Mouse (Mus musculus) lung, embryonic 16.5 days (tissue): Measurements from ENCODE around the gene Sirpa. TPM values are rescaled to one million over a fixed set of nuclear protein-coding genes. Genes with fewer than 3 reads are reported as not detected.

ENCODE experiments used
- ATAC-seq: fragments of 200-750 bp; cut with Nextera tagmentation; 2 replicates; pipeline ENCODE4 v1.8.0; 2017; ENCODE audit warnings: low read depth, mild to moderate bottlenecking, moderate library complexity
- H3K27ac ChIP-seq: fragments of 300-500 bp; sonication (generic); 2 replicates; pipeline ENCODE4 v1.5.1; 2014; ENCODE audit warnings: mild to moderate bottlenecking, control low read depth, low read length
- H3K27me3 ChIP-seq: fragments of 300-500 bp; sonication (generic); 2 replicates; pipeline ENCODE4 v1.6.1; 2014; ENCODE audit warnings: low read depth, low read length, mixed read lengths; ENCODE audit not compliant: control insufficient read depth, insufficient read depth
- H3K36me3 ChIP-seq: fragments of 300-500 bp; sonication (generic); 2 replicates; pipeline ENCODE4 v1.6.1; 2014; ENCODE audit warnings: low read length; ENCODE audit not compliant: control insufficient read depth, insufficient read depth
- H3K4me1 ChIP-seq: fragments of 300-500 bp; sonication (generic); replicated peaks from 2 replicates; pipeline ENCODE4 v1.6.1; 2014; ENCODE audit warnings: low read length, mixed read lengths; ENCODE audit not compliant: control insufficient read depth, insufficient read depth
- H3K4me2 ChIP-seq: fragments of 300-500 bp; sonication (generic); 2 replicates; pipeline ENCODE4 v1.6.1; 2014; ENCODE audit warnings: low read depth, low read length, control low read depth
- H3K4me3 ChIP-seq: fragments of 300-500 bp; sonication (generic); 2 replicates; pipeline ENCODE4 v1.5.1; 2014; ENCODE audit warnings: mild to moderate bottlenecking, low read length, control low read depth
- H3K9ac ChIP-seq: fragments of 300-500 bp; sonication (generic); 2 replicates; pipeline ENCODE4 v1.6.1; 2014; ENCODE audit warnings: low read length, control low read depth
- H3K9me3 ChIP-seq: fragments of 300-500 bp; sonication (generic); 2 replicates; pipeline ENCODE4 v1.6.1; 2016; ENCODE audit warnings: low read length; ENCODE audit not compliant: control insufficient read depth
- WGBS: fragments of 180-500 bp; shearing (Covaris S2); extraction: QIAGEN DNeasy Blood & Tissue Kit; methylation state at CpG from one replicate; pipeline ENCODE4 v1.1.7; 2014; 5-methylcytosine and 5-hydroxymethylcytosine counted together
- polyA plus RNA-seq: library from polyadenylated mRNA; unstranded; fragments of >200 nt; fragmentation: Nextera tagmentation; extraction: Ambion mirVana; gene quantifications from 2 replicates; pipeline ENCODE4 v1.2.1, GENCODE M21; 2015

Sirpa gene
- polyA plus RNA-seq, 1 experiment from 2014 or later = 20.5 TPM

DNA sequence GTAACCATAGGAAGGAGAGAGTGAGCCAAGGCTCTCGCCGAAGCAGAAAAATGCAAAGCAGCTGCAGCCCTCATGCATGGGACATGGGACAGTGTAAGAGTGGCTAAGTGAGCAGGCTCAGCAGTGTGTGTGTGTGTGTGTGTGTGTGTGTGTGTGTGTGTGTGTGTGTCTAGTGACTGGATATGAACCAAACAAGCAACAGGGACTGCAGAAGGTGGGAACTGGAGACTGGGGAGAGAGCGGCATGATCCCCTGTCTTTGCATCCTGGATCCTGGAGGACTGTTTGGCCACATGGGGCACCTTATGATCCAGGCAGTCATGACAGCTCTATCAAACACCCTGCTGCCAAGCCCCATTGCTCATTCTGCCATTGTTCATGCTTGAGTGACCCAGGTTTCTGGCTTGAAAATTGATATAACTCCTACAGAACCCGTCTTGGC, 34.0 kb downstream of the Sirpa start:
- H3K36me3 ChIP-seq = no peaks in the 10 kb centered on the region
- H3K27ac ChIP-seq = no peak overlapping the region
- H3K9me3 ChIP-seq = no peaks in the 10 kb centered on the region
- H3K4me2 ChIP-seq = no peak overlapping the region
- no peak for ATAC-seq
- H3K27me3 ChIP-seq = no peaks in the 10 kb centered on the region
- peaks cover 5% of the 10 kb centered on the region for H3K4me1 ChIP-seq
- WGBS = 78% methylated on average over 4 of the region's 4 CpGs
- no peak overlapping the region for H3K9ac ChIP-seq
- no peak overlapping the region for H3K4me3 ChIP-seq

DNA sequence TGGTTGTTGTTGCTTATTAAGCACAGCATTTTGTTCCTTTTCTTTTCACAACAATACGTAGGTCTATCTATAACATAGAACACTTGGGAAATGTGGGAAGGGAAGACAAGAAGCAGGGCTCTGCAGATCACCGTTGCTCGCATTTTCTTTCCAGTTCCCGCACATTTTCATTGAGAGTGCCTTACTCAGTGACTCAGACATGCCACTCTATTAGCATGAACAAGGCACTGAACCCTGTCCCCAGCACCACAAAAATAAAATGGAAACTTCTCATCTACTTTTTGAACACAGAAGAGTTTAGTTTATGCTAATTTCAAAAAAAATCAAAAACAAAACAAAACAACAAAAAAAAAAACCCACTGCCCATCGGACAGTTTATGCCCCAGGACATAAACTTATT, 34.5 kb downstream of the Sirpa start:
- H3K36me3 ChIP-seq = no peaks in the 10 kb centered on the region
- H3K4me1 ChIP-seq = peaks cover 5% of the 10 kb centered on the region
- H3K27ac ChIP-seq = no peak overlapping the region
- no peak overlapping the region for H3K4me2 ChIP-seq
- no peaks in the 10 kb centered on the region for H3K9me3 ChIP-seq
- H3K4me3 ChIP-seq = no peak overlapping the region
- no peak overlapping the region for H3K9ac ChIP-seq
- ATAC-seq = no peak
- 94% methylated on average over 5 of the region's 5 CpGs for WGBS
- no peaks in the 10 kb centered on the region for H3K27me3 ChIP-seq

DNA sequence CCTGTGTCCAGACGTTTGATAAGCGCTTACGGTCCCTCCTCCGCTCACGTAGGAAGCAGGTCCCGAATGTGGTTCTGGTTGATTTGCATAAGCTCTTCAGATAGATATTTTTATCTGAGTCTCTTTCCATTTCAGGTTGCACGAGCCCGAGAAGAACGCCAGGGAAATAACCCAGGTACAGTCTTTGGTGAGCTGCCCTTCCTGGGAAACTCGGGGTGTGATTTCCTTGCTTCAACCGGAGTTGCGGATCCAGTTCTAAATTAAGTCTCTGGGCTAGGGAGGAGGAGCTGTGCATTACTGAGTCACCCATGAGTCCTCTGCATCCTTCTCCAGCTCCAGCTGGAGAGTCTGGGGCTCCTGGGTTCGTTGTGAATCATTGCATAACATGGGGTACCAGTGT, 35.2 kb downstream of the Sirpa start:
- Histone ChIP-seq H3K27me3 (no peaks in the 10 kb centered on the region), H3K9me3 (no peaks in the 10 kb centered on the region), H3K4me3 (no peak overlapping the region), H3K4me2 (no peak overlapping the region), H3K9ac (no peak overlapping the region), H3K27ac (no peak overlapping the region), H3K36me3 (no peaks in the 10 kb centered on the region), H3K4me1 (peaks cover 5% of the 10 kb centered on the region)
- WGBS = 66% methylated on average over 13 of the region's 13 CpGs
- ATAC-seq = no peak

DNA sequence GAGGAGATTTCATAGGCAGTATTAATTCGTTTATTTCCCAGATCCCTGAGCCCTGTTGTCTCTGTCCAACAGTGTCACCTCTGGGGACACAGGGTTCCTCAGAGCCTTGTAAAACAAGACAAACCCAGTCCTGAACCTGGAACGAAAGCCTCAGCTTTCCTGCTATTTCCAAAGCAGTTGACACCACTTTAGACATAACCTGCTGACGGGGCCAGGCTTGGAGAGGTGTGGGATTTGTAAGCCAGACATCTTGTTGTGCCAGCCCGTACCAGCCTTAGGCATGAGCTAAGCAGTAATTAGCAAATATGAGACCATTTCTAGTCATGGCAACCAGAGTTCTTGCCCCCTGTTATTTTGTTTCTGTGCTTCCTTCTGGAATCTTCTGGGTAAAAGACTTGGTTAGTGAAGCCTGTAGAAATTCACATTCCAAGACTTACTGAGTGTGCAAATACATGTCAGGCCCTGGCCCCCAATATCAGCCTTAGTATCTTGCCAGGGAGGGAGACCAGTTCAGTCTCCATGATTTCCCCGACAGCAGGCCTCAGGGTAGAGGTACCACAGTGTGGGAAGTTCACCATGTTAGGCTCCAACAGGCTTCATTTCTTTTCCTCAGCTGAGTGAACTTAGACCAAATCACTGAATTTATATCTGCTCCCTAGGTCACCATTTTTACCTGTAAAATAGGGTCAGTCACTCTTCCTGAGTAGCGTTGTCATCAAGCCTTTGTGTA, 36.0 kb downstream of the Sirpa start:
- H3K9me3 ChIP-seq = no peaks in the 10 kb centered on the region
- H3K9ac ChIP-seq = no peak overlapping the region
- no peak overlapping the region for H3K4me2 ChIP-seq
- no peak overlapping the region for H3K27ac ChIP-seq
- H3K4me3 ChIP-seq = no peak overlapping the region
- no peaks in the 10 kb centered on the region for H3K27me3 ChIP-seq
- H3K36me3 ChIP-seq = no peaks in the 10 kb centered on the region
- H3K4me1 ChIP-seq = peaks cover 9% of the 10 kb centered on the region
- ATAC-seq = no peak
- 90% methylated on average over 6 of the region's 6 CpGs for WGBS

DNA sequence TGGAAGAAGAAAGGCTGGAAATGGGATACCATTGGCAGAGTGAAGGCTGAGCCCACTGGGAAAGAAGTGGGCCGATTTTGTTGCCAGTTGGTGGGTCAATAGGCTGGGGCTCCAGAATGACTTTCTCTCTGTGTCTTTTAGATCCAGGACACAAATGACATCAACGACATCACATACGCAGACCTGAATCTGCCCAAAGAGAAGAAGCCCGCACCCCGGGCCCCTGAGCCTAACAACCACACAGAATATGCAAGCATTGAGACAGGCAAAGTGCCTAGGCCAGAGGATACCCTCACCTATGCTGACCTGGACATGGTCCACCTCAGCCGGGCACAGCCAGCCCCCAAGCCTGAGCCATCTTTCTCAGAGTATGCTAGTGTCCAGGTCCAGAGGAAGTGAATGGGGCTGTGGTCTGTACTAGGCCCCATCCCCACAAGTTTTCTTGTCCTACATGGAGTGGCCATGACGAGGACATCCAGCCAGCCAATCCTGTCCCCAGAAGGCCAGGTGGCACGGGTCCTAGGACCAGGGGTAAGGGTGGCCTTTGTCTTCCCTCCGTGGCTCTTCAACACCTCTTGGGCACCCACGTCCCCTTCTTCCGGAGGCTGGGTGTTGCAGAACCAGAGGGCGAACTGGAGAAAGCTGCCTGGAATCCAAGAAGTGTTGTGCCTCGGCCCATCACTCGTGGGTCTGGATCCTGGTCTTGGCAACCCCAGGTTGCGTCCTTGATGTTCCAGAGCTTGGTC, 37.3 kb downstream of the Sirpa start:
- no peaks in the 10 kb centered on the region for H3K9me3 ChIP-seq
- no peaks in the 10 kb centered on the region for H3K27me3 ChIP-seq
- no peak overlapping the region for H3K4me2 ChIP-seq
- no peak overlapping the region for H3K27ac ChIP-seq
- H3K4me3 ChIP-seq = no peak overlapping the region
- 91% methylated on average over 15 of the region's 15 CpGs for WGBS
- peaks cover 8% of the 10 kb centered on the region; the same call in 1 of the 2 replicates for H3K4me1 ChIP-seq
- H3K9ac ChIP-seq = no peak overlapping the region
- ATAC-seq = no peak
- H3K36me3 ChIP-seq = no peaks in the 10 kb centered on the region

DNA sequence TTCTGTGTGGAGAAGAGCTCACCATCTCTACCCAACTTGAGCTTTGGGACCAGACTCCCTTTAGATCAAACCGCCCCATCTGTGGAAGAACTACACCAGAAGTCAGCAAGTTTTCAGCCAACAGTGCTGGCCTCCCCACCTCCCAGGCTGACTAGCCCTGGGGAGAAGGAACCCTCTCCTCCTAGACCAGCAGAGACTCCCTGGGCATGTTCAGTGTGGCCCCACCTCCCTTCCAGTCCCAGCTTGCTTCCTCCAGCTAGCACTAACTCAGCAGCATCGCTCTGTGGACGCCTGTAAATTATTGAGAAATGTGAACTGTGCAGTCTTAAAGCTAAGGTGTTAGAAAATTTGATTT, 37.9 kb downstream of the Sirpa start:
- Histone ChIP-seq H3K4me1 (peaks cover 8% of the 10 kb centered on the region; the same call in 1 of the 2 replicates), H3K27ac (no peak overlapping the region), H3K4me3 (no peak overlapping the region), H3K4me2 (no peak overlapping the region), H3K9ac (no peak overlapping the region), H3K27me3 (no peaks in the 10 kb centered on the region), H3K36me3 (no peaks in the 10 kb centered on the region), H3K9me3 (no peaks in the 10 kb centered on the region)
- ATAC-seq = no peak
- WGBS = 93% methylated on average over 3 of the region's 3 CpGs

DNA sequence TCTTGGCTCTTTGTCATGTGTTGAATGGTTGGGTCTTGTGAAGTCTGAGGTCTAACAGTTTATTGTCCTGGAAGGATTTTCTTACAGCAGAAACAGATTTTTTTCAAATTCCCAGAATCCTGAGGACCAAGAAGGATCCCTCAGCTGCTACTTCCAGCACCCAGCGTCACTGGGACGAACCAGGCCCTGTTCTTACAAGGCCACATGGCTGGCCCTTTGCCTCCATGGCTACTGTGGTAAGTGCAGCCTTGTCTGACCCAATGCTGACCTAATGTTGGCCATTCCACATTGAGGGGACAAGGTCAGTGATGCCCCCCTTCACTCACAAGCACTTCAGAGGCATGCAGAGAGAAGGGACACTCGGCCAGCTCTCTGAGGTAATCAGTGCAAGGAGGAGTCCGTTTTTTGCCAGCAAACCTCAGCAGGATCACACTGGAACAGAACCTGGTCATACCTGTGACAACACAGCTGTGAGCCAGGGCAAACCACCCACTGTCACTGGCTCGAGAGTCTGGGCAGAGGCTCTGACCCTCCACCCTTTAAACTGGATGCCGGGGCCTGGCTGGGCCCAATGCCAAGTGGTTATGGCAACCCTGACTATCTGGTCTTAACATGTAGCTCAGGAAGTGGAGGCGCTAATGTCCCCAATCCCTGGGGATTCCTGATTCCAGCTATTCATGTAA, 38.5 kb downstream of the Sirpa start:
- no peak overlapping the region for H3K9ac ChIP-seq
- no peak for ATAC-seq
- no peaks in the 10 kb centered on the region for H3K36me3 ChIP-seq
- no peak overlapping the region for H3K27ac ChIP-seq
- H3K4me3 ChIP-seq = no peak overlapping the region
- no peaks in the 10 kb centered on the region for H3K27me3 ChIP-seq
- no peaks in the 10 kb centered on the region for H3K9me3 ChIP-seq
- peaks cover 8% of the 10 kb centered on the region; the same call in 1 of the 2 replicates for H3K4me1 ChIP-seq
- whole genome bisulfite sequencing = 76% methylated on average over 7 of the region's 7 CpGs
- no peak overlapping the region for H3K4me2 ChIP-seq

DNA sequence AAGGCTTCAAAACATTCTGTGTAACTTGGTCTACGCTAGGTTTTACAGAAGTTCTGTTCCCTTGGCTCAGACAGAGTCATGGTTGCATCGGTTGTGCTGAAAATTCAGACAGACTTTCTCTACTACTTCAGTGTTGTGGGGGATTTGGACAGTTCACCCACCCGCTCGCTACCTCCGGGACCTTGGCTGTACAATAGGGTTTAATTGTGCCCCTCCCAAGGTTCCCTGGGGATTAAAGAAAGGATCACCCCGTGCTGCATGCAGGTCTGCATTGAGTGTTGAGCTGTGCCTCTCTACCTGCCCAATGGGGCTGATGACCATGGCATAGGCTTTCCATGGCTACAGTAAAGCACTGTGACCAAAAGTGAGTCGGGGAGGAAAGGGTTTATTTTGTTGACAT, 39.7 kb downstream of the Sirpa start:
- H3K4me3 ChIP-seq = no peak overlapping the region
- H3K27me3 ChIP-seq = no peaks in the 10 kb centered on the region
- 91% methylated on average over 7 of the region's 7 CpGs for WGBS
- no peak for ATAC-seq
- H3K4me1 ChIP-seq = peaks cover 8% of the 10 kb centered on the region; the same call in 1 of the 2 replicates
- H3K9me3 ChIP-seq = no peaks in the 10 kb centered on the region
- no peak overlapping the region for H3K27ac ChIP-seq
- no peaks in the 10 kb centered on the region for H3K36me3 ChIP-seq
- no peak overlapping the region for H3K9ac ChIP-seq
- H3K4me2 ChIP-seq = no peak overlapping the region

DNA sequence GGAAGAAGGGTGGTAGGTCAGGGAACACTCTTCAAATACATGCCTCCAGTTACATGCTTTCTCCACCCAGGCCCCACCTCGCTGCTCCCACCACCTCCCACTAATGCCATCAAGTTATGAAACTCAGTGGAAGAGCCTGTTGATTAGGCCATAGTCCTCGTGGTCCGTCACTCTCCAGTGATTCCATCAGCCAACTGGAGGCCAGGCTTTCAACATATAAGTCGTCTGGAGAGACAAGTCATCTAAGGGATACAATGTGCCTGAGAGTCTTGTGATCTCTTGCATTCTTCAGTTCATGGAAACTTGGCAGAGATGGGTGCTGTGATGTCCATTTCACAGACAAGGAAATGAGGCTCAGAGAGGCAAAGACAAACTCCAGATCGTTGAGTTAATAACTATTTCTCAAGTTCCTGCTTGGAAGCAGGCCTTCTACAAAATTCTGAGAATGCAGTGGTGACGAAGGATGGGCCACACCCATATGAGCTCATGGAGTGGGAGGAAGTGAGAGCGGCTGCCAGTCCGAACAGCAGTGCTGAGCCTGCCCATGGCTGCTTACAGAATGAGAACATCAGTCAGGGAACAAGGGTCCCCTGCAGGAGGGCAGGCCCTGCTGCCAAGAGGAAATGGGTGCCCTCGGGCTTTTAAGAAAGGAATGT, 40.6 kb downstream of the Sirpa start:
- H3K36me3 ChIP-seq = no peaks in the 10 kb centered on the region
- H3K4me3 ChIP-seq = no peak overlapping the region
- no peaks in the 10 kb centered on the region for H3K27me3 ChIP-seq
- H3K9me3 ChIP-seq = no peaks in the 10 kb centered on the region
- ATAC-seq = peak; percentile 95
- no peak overlapping the region for H3K9ac ChIP-seq
- H3K4me2 ChIP-seq = no peak overlapping the region
- no peak overlapping the region for H3K27ac ChIP-seq
- 39% methylated on average over 9 of the region's 9 CpGs for WGBS
- peaks cover 8% of the 10 kb centered on the region; the same call in 1 of the 2 replicates for H3K4me1 ChIP-seq
